Mouse (Mus musculus): ENCODE data around the gene Cct3.
"Not testable (repeated sequence)": the region's sequence is repeated elsewhere in the genome, so short reads cannot be mapped to it uniquely, and the experiment has no call there.

Gene Cct3

DNA sequence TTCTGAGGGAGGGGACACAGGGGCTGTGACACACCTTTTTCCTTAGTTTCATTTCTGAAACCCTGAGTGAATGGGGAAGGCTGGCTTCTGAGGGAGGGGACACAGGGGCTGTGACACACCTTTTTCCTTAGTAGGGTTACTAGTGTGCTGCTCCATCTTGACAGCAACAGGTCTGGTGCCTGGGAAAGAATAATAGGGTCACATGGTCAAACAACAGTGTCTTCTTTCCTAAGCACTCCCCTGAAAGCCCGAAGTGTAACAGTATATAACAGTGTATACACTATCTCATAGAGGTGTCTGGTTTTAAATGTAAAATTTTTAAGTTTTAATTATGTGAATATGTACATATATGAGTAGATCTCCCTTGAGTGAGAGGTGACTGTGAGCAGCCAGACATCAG, 1.6 kb upstream of the Cct3 start:
- DNase-seq: not testable (repeated sequence)

DNA sequence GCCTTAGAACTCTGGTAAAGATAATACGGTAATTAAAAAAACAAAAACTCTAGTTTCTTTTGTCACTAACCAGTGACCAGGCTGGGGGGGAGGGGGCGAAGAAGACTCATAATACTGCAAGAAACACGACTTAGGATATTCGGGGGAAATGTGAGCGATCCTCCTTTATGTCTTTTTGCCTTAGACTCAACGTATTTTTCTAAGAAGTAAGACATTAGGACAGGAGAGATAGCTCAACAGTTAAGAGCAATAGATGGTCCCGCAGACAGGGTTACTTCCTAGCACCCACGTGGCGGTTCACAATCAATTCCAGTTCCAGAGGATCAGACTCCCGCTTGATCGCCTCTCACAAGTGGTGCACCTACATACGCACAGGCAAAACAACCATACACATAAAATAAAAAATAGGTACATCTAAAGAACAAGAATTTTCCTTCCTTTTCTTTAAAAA, 781 bp upstream of the Cct3 start:
- peak; percentile 37 for DNase-seq

DNA sequence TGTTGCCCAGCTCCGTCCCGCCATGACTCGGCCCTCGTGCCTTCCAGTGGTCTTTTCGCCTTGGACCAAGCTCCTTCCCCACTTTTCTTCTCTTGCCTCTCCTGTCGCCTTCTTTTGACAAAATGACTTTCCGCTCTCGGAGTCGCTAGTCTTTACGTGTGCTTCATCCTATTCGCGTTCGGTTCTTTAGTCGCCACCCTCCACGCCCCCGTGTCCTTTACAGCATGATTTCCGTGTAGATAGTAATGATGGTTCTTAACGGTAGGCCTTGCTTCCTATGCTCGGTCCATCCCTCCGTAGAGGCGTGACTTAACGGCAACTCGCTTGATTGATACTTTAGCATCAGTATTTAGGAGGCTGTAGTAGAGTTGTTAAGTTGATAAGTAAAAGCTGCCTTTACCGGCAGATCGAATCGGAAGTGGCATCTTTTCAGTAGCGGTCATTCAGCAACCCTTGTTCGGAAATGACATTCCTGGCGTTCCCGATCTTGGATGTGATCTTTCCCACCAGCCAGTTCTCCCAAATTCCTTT, 470 bp downstream of the Cct3 start:
- DNase-seq: no peak

DNA sequence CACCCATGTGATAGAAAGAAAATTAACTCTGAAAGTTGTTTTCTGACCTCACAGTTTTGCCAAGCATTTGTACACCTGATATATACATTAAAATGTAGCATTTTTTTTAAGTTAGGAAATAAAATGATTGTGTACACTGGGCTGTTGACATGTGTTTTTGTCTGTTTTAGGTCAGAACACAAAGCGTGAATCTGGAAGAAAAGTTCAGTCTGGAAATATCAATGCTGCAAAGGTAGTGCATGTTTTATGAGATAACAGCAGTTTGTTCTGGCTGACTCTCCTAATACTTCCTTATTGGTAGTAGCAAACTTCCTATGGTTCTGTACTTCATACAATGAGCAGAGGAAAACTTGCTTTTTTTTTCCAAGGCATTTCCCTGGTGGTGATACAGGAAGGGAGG, 2.3 kb downstream of the Cct3 start:
- no peak for DNase-seq

DNA sequence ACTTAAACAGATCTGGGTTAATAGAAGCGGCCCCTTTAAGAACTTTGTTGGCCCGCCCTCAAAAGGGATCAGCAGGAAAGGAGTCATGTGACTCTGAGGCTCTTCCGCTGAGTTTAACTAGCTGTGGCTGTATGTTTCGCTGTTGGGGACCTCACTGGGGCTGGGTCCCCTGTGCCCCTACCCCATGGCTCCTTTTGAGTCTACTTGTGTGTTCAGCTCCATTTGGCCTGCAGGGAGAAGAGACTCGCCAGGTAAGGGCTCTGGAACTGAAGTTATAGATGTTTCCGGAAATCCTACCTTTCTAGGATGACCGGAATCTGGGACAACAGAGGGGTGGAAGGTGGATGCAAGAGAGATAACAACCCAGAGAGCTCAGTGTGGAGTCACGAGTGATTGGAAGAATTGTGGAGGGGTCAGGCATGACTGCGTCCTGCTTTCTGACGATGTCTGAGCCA, 28.1 kb downstream of the Cct3 start, which contains the start of gene Glmp:
Glmp (plus strand) TSS at position 73 of the 455 bp plus-strand sequence.
- peak; percentile 56 for DNase-seq

DNA sequence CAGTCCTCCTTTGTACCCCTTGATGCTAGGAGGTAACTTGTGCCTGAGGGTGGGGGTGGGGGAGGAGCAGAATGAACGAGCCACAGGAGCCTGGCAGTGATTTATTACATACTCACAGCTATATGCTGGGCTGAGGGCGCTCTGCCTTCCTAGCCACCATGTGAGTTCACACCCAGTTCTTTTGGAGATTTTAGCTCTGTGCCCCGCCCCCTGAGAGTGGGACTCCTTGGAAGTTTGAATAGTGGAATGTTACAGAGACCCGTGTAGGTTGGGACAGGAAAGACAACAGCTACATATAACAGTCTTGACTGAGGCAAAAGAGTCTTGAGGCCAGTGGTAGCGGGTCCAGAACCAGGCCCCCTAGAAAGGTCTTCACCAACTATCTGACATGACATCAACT, 32.0 kb downstream of the Cct3 start:
- no peak for DNase-seq

DNA sequence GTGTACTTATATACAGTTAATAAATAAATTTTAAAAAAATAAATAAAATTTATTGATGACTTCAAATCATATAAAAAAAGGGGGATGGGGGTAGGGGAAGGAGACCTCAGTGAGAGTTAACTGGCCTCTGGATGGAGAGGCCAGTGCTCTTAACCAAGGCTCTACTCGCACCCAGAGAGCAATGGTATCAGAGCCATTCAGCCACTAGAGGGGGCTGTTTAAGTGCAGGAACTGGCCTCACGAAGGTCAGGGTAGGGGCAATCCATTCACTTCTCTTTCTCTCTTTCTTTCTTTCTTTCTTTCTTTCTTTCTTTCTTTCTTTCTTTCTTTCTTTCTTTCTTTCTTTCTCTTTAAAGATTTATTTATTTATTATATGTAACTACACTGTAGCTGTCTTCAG, 34.4 kb downstream of the Cct3 start:
- peak; percentile 71 for DNase-seq

DNA sequence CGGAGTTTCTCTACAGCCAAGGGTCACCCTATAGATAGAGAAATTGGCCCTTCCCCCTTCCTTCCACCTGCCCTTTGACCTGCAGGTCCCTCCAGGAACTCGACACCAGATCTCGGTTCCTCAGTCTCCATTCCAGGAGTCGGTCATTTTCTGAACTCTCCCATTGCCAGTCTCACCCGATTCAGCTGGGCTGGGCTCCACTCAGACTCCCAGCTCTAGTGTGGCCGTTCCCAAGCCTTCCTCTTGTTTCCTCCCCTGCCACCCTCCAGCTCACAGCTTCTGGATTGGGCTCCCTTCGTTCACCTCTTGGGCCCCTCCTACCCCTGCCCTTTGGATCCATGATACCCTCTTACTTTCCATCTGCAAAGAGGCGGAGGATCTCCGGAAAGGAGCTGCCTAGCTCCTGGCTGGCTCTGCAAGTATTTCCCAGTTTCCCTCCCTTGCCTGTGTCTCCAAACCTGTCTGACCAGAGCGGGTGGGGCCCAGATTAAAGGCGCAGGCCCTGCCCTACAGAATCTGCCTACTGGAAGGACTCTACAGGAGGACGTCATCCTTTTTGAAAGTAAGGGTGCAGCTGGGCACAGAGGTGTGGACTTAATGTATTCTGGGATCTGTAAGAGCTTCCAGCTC, 37.2 kb downstream of the Cct3 start:
- no peak for DNase-seq

DNA sequence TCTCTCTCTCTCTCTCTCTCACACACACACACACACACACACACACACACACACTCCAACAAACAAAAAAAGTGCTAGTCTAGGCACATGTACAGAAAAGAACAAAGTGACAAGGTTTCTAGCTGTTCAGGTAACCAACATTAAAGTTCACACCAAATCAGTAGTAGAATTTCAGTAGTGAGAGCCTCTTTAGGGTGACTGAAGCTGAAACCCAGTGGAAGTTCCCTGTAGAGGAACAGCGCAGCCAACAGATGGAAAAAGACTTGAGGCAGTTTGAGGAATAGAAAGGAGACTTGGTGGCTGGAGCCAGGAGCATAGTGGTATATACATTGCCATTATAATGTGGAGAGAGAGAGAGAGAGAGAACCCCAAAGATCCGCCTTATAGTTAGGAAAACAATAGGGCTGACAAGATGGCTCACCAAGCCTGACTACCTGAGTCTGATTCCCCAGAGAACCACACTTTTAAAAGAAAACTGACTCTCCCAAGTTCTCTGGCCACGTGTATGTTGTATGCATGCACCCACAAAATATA, 38.1 kb downstream of the Cct3 start:
- no peak for DNase-seq

DNA sequence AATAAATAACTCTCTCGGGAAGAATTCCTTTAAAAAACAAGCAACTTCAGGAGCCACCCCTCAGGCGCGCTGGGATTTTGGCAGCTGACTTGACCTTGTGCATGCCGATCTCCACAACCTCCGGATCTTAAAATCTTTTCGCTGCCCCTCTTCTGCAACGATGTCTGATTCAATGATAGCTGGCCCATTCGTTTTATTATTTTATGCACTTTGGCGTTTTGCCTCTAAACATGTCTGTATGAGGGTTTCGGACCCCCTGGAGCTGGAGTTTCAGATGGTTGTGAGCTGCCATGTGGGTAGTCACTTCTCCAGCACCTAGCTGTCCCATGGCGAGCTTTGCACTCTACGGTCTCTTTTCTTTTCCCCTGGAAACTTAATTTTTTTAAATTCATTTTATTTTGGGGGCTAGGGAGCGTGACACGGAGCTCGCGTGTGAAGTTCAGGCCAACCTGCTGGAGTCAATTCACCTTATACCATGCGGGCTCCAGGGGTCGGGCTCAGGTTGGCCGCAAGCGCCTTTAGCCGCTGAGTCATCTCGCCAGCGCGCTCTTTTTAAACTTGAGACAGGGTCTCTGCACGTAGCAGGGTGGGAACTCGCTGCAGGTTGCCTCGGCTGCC, 38.6 kb downstream of the Cct3 start:
- no peak for DNase-seq

DNA sequence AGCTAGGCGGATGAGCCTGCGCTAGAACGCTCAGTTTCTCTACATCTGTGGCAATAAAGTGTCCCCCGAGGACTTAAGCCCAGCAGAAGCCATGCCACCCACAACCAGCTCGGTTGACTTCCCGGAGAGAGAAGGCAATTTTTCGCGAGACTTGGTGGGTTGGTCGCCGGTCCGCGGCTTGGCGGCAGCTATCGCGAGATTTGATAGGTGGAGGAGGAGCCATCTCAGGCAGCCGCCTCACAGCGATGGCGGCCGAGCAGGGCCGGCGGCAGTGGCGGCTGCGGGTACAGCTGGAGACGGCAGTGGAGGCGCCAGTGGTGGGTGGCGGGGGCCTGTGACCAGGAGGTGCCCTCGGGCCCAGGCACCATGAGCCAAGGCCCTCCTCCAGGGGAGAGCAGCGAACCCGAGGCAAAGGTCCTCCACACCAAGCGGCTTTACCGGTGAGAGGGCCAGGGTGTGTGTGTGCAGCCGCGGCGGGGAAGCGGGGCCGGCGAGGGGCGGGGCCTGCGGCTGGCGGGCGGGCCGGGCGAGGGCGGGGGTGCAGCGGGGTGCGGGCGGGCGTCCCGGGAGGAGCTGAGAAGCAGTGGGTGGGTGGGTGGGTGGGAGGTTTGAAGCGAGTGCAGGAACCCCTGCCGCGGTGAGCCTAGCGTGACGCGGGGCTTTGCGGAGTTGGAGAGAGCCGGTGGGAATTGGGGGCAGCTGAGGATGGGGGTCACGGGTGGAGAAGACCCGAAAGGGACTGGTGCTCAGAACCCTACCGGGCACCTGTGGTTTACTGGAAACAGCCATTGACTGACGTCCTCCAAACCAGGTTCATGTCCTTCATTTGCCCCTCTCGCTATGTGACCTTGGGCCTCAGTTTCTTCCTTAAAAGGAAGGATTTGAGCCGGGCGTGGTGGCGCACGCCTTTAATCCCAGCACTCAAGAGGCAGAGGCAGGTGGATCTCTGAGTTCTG, 39.4 kb downstream of the Cct3 start, which contains the start of the genes Tmem79 and Smg5:
Tmem79 (minus strand) TSS at position 91 of the 956 bp plus-strand sequence.
Smg5 (plus strand) TSS at position 203 of the 956 bp plus-strand sequence.
- peak; percentile 97 for DNase-seq

DNA sequence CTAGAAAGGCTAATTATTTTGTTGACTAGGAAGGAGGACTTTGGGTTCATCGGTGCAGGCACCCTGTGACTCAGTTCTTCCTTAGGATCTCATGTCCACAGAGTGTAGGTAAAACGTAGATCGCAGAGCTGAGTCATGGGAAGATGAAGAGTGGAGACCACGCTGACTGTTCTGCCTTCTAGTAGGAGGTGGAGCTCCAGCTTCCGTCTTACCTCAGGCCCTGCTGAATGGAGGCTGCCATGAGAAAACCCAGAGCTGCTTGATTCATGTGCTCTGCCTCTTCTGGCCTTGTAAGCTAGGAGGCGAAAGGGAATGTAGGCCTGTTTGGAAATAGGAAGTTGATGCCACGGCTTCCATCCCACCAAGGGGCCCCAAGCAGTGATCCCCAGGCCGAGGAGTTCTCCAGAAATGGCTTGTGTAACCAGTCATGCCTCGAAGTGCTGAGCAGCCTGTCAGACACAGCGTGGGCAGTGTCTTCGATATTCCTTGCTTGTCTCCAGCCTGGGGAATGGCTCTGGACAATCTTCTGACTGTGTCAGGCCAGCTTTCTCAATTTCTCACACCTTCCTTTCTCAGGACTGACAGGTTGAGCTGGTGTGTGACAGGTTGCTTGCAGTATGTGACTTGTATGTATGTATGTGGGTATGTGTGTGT, 40.6 kb downstream of the Cct3 start:
- peak; percentile 25 for DNase-seq

DNA sequence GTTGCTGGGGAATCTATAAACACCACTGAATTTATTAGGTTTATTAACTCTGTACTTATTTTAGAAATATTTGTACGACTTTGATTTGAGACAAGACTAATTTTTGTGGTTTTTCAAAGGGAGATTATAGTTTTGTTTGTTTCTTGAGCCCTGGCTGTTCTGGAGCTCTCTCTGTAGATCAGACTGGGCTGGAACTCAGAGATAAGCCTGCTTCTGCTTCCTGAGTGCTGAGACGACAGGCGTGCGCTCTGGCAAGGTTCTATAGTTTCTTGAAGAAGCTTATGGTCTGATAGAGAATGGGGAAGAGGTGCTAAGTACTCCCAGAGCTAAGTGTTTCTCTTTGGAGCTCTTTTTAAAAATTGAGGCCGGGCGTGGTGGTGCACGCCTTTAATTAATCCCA, 41.4 kb downstream of the Cct3 start:
- no peak for DNase-seq

DNA sequence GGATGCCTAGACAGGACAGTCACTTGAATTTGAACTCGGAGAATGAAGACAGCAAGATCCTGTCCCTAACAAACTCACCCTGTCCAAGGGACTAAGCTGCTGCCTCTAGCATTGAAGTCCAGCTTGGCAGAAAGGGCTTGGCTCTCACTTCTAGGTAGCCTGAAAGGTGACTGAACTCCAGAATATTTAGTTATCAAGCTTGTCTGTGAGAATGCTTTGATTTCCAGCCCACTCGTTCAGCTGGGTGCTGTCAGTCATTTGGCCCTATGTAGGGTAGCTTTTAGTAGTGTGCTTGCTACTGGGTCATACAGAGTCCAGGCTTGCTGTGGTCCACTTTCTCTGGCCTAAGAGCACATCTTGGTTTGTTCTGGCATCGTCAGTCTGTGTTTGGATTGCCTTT, 42.1 kb downstream of the Cct3 start:
- DNase-seq: no peak

DNA sequence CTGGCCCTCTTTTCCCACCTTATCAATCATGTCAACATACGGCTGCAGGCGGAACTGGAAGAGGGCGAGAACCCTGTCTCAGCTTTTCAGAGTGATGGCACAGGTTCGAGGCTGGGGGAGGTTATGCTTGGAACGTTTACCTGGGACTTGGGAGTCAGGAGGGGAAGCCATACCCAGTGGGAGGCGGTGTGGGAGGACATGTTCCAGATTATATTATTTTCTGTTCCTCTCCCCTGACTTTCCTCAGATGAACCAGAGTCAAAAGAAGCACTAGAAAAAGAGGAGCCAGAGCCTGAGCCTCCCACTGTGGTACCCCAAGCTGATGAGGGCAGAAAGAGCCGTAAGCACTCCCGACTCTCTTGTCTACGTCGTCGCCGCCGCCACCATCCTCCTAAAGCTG, 53.8 kb downstream of the Cct3 start:
- DNase-seq: no peak

DNA sequence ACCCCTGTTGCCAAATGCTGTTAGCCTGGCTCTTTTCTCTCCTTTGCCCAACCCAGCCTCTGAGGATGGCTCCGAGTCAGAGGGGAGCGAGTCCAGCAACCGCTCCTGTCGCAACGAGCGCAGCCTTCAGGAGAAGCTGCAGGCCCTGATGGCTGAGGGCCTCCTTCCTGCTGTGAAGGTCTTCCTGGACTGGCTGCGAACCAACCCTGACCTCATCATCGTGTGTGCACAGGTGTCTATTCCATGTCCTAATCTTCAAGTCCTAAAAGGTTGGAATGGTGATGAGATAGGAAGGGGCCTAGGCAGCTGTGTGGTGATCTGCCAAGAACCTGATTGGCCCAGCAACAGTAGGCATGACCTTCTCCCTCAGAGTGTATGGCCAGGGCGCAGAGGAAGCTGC, 56.0 kb downstream of the Cct3 start:
- no peak for DNase-seq

DNA sequence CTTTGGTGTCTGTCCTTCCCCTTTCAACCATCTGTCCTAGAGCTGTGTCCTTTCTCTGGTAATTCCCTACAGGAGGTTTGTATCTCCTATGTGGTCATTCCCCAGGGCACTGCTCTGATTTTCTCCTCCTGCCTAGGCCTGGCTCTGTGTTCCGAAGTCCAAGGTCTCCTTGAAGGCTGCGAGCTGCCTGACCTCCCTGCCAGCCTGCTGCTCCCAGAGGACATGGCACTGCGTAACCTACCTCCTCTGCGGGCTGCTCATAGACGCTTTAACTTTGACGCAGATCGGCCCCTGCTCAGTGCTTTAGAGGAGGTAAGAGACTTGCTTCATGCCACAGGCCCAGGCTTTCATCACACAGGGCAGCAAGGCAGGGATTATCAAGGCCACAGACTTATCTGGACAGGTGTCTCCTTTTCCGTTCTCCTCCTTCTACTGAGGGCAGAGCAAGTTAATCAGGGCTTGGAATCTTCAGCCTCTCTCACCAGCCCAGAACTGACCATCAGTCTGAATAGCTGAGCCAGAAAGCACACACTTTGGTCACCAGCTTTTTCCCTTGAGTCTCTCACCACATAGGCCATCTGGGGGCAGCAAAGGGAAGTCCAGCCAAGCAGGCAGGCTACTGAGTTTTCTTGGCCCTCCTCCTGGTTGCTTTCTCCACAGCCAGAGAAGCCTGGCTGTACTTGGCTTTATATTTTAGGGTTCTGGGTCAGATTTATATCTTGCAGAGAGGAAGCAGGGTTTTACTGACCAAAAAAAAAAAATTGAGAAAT, 57.7 kb downstream of the Cct3 start:
- DNase-seq: no peak

DNA sequence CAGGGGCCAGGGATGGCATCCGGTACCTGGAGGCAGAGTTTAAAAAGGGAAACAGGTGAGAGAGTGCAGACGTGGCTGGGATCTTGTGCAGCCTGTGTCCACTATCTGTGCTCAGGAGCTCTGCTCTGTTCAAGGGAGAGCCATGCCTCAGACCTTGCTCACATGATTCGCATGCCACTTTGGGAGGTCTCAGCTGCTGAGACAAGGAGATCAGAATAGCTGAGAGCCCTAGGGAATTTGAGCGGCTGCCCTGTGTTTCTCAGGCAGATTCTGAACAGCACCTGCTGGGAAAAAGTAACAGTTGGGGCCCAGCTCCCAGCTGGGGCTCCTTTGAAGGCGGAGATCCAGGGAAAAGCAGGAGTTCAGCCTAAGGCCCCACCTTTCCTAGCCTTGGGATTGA, 62.7 kb downstream of the Cct3 start:
- no peak for DNase-seq

DNA sequence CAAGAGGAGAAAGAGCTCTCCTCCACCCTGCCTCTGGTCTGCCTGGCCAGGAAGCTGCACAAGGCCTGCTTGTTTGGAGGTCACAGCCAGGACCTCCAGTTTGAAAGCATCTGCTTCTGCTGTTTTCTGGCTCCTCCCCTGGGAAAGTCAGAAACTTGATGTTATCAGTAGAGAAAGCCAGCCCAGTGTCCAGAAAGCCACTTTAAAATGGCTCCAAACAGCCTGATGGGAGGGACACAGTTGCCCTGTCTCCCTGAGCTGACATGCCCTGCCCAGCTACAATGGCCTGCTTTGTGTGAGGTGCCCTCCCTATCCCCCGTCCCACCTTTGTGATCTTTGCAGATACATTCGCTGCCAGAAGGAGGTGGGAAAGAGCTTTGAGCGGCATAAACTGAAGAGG, 63.1 kb downstream of the Cct3 start:
- no peak for DNase-seq

DNA sequence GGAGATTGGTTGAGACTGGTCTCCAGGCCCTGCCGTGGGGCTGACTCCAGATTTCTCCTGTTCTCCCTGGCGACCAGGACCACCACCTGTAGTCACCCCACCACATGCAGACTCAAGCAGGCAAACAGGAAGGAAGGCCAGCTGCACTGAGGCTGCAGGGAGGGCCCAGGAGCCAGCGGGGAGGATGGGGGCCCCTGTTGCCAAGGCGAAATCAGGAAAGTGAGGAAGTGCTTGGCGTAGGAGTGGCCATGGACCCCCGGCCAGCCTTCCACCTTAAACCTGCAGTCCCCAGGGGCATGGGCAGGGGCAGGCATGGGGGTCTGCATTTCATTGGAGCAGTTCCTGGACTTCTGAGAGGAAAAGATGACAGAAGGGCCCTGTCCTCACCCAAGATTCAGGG, 64.2 kb downstream of the Cct3 start:
- DNase-seq: peak; percentile 53

DNA sequence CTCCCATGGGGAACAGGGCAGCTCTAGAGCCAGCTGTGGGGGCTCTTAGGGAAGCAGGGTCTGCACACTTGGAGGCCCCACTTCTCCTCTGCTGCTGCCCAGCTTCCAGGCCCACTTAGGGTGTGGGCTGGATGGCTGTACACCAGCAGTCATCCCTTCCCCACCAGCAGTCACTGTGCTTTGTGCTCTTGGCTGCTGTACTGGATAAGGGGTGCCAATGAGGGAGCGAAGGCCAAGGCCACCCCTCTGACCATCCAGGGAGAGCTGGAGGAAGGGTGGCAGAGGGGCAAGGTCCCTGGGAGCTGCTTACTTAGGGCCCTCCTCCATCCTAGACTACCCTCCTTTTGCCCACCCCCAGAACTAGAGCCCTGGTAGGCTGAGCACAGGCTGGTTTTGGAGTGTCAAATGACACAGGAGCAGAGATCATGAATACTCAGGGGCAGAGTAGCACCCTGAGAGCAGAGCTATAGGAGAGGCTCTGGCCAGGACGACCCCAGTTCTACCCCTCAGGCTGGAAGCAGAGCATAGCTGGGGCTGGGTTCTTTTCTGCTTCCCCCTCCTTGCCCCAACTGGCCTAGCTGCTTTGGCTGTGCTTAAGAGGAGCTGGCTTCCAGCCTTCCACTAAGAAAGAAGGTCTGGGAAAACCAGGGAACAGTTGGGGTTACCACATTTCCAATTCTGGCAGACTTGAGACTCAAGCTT, 64.8 kb downstream of the Cct3 start:
- DNase-seq: no peak

Data from thymus, postnatal 4 days (tissue).